Mouse (Mus musculus): Measurements from ENCODE around the gene Arhgap45.
"Not testable (repeated sequence)": the region's sequence is repeated elsewhere in the genome, so short reads cannot be mapped to it uniquely, and the experiment has no call there.

Arhgap45 gene

GRCm38 (mm10) chr10:80033511-80034391 lies 17.3 kb downstream of the Arhgap45 start:
- no peak for DNase-seq (ENCODE audit: low spot score)

GRCm38 (mm10) chr10:80035148-80035547 lies 18.7 kb downstream of the Arhgap45 start:
- DNase-seq (ENCODE audit: low spot score): no peak

DNA sequence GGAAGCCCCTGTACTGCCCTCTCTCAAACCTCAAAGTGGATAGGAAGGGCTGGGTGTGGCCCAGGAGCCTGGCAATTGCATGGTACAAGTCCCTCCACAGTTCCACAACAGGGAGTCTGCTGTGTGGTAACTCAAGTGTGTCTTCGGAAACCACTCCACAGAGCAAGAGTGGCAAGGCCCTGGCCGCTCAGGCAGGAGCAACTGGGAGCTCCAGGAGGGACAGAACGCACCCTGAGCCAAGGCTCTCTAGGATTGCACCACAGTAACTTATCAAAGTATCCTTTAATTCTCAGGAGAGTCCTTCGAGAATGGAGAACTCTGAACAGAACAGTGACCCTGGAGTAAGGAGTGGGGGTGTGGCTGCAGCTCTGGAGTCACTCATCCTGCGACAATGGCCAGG lies 19.2 kb downstream of the Arhgap45 start:
- no peak for DNase-seq (ENCODE audit: low spot score)

GRCm38 (mm10) chr10:80036832-80037231 lies 20.4 kb downstream of the Arhgap45 start:
- no peak for DNase-seq (ENCODE audit: low spot score)

- peak; percentile 79 for DNase-seq (ENCODE audit: low spot score)
Observed at GRCm38 (mm10) chr10:80039559-80039979, 23.1 kb downstream of the Arhgap45 start, which contains the start of gene Polr2e. Polr2e (minus strand) TSS chr10:80039795.

- DNase-seq (ENCODE audit: low spot score): not testable (repeated sequence)
Observed at GRCm38 (mm10) chr10:80041409-80042060, 25.1 kb downstream of the Arhgap45 start.

- no peak for DNase-seq (ENCODE audit: low spot score)
Observed at GRCm38 (mm10) chr10:80044087-80044486, 27.6 kb downstream of the Arhgap45 start.

- DNase-seq (ENCODE audit: low spot score): not testable (repeated sequence)
Observed at GRCm38 (mm10) chr10:80045364-80045763, 28.9 kb downstream of the Arhgap45 start.

DNA sequence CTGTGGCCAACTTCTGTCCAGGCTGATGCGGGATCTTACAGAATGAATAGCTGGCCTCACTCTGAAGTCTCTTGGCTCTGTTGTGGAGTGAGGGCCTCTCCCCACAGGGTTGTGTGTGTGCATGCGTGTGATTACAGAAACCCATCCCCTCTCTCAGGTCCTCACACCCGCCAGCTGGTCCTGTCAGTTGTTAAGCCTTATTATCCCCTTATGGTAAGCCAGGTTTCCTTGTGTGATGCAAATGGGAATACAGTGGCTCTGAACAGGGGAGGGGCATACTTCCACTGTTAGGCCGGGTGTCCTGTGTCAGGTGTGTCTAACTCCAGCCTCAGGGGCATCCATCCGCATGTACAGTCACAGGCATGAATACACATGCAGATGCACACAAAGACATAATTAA lies 29.3 kb downstream of the Arhgap45 start:
- DNase-seq (ENCODE audit: low spot score): no peak

- DNase-seq (ENCODE audit: low spot score): no peak
Observed at GRCm38 (mm10) chr10:80047041-80047565, 30.6 kb downstream of the Arhgap45 start, which contains the start of gene Gpx4. Gpx4 (plus strand) TSS chr10:80047166.

- no peak for DNase-seq (ENCODE audit: low spot score)
Observed at GRCm38 (mm10) chr10:80048396-80048795, 31.9 kb downstream of the Arhgap45 start.

GRCm38 (mm10) chr10:80048834-80049233 lies 32.4 kb downstream of the Arhgap45 start:
- DNase-seq (ENCODE audit: low spot score): no peak

- no peak for DNase-seq (ENCODE audit: low spot score)
Observed at GRCm38 (mm10) chr10:80050244-80050643, 33.8 kb downstream of the Arhgap45 start.

- DNase-seq (ENCODE audit: low spot score): no peak
Observed at GRCm38 (mm10) chr10:80050885-80051617, 34.6 kb downstream of the Arhgap45 start.

GRCm38 (mm10) chr10:80051618-80052373 lies 35.3 kb downstream of the Arhgap45 start:
- DNase-seq (ENCODE audit: low spot score): no peak

GRCm38 (mm10) chr10:80052374-80052764 lies 35.9 kb downstream of the Arhgap45 start:
- no peak for DNase-seq (ENCODE audit: low spot score)

DNA sequence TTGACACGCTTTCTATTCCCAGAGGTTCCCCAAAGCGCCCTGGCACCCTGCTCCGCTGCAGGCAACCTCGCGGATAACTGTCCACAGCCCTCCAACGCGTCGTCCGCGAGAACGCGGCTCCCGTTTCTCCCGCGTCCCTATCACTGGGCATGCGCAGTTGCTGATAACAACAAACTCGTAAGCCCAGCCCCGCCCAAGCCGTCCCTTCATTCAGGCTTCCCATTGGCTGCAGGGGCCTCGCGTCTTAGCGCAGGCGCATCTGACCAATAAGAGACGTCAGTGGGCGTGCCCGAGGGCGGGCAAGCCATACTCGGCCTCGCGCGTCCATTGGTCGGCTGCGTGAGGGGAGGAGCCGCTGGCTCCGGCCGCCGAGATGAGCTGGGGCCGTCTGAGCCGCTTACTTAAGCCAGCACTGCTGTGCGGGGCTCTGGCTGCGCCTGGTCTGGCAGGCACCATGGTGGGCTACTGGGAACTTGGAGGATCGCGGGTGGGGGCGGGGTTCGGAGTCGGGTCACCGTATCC lies 36.9 kb downstream of the Arhgap45 start:
- peak; percentile 98 for DNase-seq (ENCODE audit: low spot score)

DNA sequence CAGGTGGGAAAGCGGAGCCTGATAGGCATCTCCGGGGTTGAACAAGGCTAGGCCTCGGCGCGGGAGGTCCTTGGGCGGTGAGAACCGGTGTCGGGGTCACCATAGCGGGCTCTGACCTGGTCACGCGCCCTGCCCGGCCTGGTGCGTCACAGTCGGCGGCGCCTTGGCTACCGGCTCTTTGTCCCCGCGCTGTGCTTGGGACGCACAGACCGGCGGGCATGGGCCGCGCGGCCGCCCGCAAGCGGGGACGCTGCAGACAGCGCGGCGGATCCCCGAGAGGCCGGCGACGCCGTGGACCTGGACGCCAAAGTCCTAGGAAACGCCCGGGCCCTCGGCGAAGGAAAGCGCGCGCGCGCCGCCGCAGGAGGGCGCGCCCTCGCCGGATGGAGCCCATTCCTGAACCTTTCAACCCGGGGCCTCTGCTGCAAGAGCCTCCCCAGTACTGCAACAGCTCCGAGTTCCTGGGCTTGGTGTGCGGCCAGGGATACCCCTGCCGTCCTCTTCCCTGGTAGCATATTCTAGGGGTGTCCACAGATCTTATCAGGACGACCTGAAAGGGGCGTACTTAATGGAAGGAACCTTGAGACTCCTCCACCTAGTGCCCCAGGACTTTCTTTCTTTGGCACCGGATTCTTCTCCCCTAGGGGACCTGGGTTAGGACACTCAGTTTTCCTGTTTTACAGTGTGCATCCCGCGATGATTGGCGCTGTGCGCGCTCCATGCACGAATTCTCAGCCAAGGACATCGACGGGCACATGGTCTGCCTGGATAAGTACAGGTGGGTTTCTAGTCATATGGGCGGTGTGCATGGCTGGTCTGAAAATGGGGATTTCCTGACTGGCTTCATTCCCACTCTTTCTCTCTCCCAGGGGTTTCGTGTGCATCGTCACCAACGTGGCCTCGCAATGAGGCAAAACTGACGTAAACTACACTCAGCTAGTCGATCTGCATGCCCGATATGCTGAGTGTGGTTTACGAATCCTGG lies 37.7 kb downstream of the Arhgap45 start:
- DNase-seq (ENCODE audit: low spot score): no peak

GRCm38 (mm10) chr10:80054911-80055310 lies 38.5 kb downstream of the Arhgap45 start:
- not testable (repeated sequence) for DNase-seq (ENCODE audit: low spot score)

DNA sequence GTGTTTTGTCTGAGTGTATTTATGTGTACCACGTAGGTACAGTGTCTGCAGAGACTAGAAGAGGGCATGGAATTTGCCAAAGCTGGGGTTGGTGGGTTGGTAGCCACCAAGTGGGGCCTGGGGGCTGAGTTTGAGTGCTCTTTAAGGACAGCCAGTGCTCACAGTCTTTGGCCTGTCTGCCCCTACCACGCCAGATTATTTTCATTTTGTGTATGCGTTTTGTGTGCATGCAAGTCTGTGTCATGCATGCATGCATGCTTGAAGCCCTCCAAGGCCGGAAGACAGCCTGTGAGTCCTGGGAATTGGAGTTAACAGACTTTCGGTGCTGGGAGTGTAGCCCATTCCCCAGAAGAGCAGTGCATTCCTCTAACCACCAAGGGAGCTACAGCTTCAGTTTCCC lies 38.9 kb downstream of the Arhgap45 start:
- DNase-seq (ENCODE audit: low spot score): no peak
